Mouse (Mus musculus): ENCODE measurements at regions not wholly inside any gene's neighbourhood (a gene's known extent, or its start where the extent isn't known, plus 50 kb on each side); places are given as distances from the start of the nearest gene placed in this dataset.
A peak's percentile ranks its signal among the peaks of the same experiment; 100 is the strongest.

DNA sequence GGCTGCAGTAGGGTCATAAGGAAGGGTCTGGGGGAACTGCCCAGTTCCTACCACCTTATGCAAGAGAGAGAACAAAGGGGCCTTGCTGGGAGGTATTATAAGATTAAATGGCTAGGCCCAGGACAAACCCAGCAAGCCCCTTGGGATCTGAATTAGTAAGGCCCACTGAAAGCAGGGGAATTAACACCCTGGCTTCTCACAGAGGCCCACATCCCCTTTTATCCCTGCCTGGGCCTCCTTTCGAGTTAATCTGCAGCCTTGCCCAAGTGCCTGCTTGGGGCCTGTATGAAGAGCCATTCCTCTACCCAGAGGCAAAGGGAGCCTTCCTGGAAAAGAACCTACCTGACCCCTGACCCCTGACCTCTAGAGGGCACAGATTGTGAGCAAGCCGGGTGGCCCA lies 98.2 kb downstream of the Vegfa start:
- Histone ChIP-seq H3K27me3 (ENCODE audit: control insufficient read depth, insufficient read depth, low read length) (no peaks in the 10 kb centered on the region), H3K4me2 (no peak overlapping the region), H3K4me1 (ENCODE audit: control insufficient read depth, insufficient read depth, low read length) (peaks cover 18% of the 10 kb centered on the region), H3K27ac (ENCODE audit: low read depth, low read length) (no peak overlapping the region), H3K9me3 (ENCODE audit: control insufficient read depth, low read length) (no peaks in the 10 kb centered on the region), H3K9ac (ENCODE audit: low read length) (0 out of 2 replicates have a peak overlapping the region, but pooled peaks have one; percentile 27), H3K36me3 (ENCODE audit: control insufficient read depth, insufficient read depth, low read length) (no peaks in the 10 kb centered on the region), H3K4me3 (ENCODE audit: low read depth, low read length) (no peak overlapping the region)
- DNase-seq (ENCODE audit: low spot score, missing footprints) (peak; percentile 89), ATAC-seq (ENCODE audit: low FRiP score) (peak; percentile 54; the same call in 1 of the 2 replicates)
- 8% methylated on average over 2 of the region's 2 CpGs for WGBS

DNA sequence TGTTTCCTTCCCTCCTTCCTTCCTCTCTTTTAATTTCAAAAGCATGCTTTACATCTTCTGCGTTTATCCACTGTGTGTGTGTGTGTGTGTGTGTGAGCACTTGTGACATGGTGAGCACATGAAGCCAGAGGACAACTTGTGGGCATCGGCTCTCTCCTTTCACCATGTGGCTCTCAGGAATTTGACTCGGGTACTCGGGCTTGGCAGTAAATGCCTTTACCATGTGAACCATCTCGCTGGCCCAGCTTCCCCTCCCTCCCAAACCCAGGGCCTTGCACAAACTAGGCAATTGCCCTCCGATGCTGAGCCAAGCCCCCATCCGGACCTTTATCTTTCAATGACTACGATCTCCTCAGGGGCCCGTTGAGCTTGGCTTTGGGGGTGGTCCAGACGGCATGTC lies 99.1 kb downstream of the Vegfa start:
- Histone ChIP-seq H3K27me3 (ENCODE audit: control insufficient read depth, insufficient read depth, low read length) (no peaks in the 10 kb centered on the region), H3K27ac (ENCODE audit: low read depth, low read length) (no peak overlapping the region), H3K4me2 (no peak overlapping the region), H3K4me1 (ENCODE audit: control insufficient read depth, insufficient read depth, low read length) (peaks cover 18% of the 10 kb centered on the region), H3K9me3 (ENCODE audit: control insufficient read depth, low read length) (no peaks in the 10 kb centered on the region), H3K36me3 (ENCODE audit: control insufficient read depth, insufficient read depth, low read length) (no peaks in the 10 kb centered on the region), H3K4me3 (ENCODE audit: low read depth, low read length) (no peak overlapping the region), H3K9ac (ENCODE audit: low read length) (no peak overlapping the region)
- ATAC-seq (ENCODE audit: low FRiP score), result no peak
- DNase-seq (ENCODE audit: low spot score, missing footprints), result peak; percentile 84
- 30% methylated on average over 10 of the region's 10 CpGs for WGBS

DNA sequence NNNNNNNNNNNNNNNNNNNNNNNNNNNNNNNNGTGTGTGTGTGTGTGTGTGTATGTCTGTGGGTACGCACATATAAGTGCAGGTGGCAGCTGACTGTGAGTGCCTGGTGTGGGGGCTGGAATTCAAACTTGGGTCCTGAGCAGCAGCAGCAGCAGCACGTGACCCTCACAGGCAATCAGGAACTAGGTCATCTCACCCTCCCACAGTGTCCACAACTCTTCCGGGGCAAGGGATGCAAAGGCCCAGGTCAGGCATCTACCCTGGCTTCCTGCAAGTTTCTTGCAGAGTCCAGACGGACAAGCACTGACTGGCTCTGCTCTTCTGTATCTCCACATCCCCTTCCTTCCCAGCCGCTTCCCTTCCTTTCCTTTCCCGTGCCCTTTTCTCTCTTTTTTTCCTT lies 99.6 kb downstream of the Vegfa start:
- no peak overlapping the region for H3K27ac ChIP-seq (ENCODE audit: low read depth, low read length)

DNA sequence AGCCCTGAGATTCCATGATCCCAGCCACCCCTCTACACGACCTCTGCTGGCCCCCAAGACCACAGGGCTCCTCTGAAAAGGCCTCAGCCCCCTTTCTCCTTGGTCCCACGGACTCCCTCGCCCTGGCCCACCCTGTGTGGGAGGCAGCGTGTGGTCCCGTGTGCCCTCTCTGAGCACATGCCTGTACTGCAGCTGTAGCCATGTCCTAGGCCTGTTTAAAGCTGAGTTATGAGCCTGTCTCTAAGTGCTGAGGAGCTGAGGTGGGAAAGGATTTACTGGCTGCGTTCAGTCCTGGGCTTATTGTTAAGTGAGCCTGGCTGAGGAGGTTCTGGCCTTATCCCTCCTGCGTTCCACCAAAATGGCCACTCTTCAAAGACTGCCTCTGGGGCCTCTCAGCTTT lies 102.6 kb downstream of the Vegfa start:
- Histone ChIP-seq H3K4me2 (no peak overlapping the region), H3K9ac (ENCODE audit: low read length) (no peak overlapping the region), H3K9me3 (ENCODE audit: control insufficient read depth, low read length) (no peaks in the 10 kb centered on the region), H3K4me1 (ENCODE audit: control insufficient read depth, insufficient read depth, low read length) (peaks cover 16% of the 10 kb centered on the region), H3K27me3 (ENCODE audit: control insufficient read depth, insufficient read depth, low read length) (no peaks in the 10 kb centered on the region), H3K27ac (ENCODE audit: low read depth, low read length) (no peak overlapping the region), H3K4me3 (ENCODE audit: low read depth, low read length) (no peak overlapping the region), H3K36me3 (ENCODE audit: control insufficient read depth, insufficient read depth, low read length) (no peaks in the 10 kb centered on the region)
- WGBS, result 70% methylated on average over 7 of the region's 7 CpGs
- DNase-seq (ENCODE audit: low spot score, missing footprints) (no peak), ATAC-seq (ENCODE audit: low FRiP score) (no peak)

More for the DNA sequence above, 99.6 kb downstream of the Vegfa start:
- H3K36me3 ChIP-seq (ENCODE audit: control insufficient read depth, insufficient read depth, low read length), result no peaks in the 10 kb centered on the region
- no peaks in the 10 kb centered on the region for H3K9me3 ChIP-seq (ENCODE audit: control insufficient read depth, low read length)
- peak; percentile 87 for DNase-seq (ENCODE audit: low spot score, missing footprints)
- 62% methylated on average over 6 of the region's 6 CpGs for WGBS
- ATAC-seq (ENCODE audit: low FRiP score), result no peak
- H3K4me2 ChIP-seq, result no peak overlapping the region
- H3K27me3 ChIP-seq (ENCODE audit: control insufficient read depth, insufficient read depth, low read length), result no peaks in the 10 kb centered on the region
- no peak overlapping the region for H3K4me3 ChIP-seq (ENCODE audit: low read depth, low read length)
- H3K4me1 ChIP-seq (ENCODE audit: control insufficient read depth, insufficient read depth, low read length), result peaks cover 18% of the 10 kb centered on the region
- H3K9ac ChIP-seq (ENCODE audit: low read length), result no peak overlapping the region

DNA sequence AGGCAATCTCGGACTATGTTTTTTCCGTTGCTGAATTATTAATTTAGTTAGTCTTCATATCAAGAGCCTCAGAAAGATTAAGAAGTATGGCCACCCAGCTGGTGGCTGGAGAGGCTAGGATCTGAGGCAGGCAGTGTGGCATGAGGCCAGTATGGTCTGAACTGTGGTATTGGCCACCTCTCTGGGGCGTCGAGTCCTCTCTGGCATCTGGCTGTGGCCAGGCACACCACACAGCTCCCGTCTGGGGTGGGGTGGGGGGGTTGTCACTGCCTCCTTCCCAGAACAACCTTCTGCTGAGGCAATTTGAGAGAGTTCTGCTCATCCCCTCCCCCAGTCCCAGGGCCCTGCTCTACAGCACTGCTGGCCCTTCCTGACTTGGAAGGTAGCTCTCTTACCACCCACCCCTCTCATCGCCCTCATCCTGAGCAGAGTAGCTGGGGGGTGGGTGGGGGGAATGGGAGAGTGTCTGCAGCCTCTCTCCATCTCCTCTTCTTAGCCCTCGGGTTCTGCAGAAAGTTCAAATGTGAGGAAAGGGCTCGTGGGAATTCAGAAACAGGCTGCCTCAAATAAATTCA lies 103.2 kb downstream of the Vegfa start:
- Histone ChIP-seq H3K4me2 (no peak overlapping the region), H3K9me3 (ENCODE audit: control insufficient read depth, low read length) (no peaks in the 10 kb centered on the region), H3K4me1 (ENCODE audit: control insufficient read depth, insufficient read depth, low read length) (peaks cover 12% of the 10 kb centered on the region), H3K27me3 (ENCODE audit: control insufficient read depth, insufficient read depth, low read length) (no peaks in the 10 kb centered on the region), H3K27ac (ENCODE audit: low read depth, low read length) (no peak overlapping the region), H3K36me3 (ENCODE audit: control insufficient read depth, insufficient read depth, low read length) (no peaks in the 10 kb centered on the region), H3K9ac (ENCODE audit: low read length) (no peak overlapping the region), H3K4me3 (ENCODE audit: low read depth, low read length) (no peak overlapping the region)
- DNase-seq (ENCODE audit: low spot score, missing footprints), result peak; percentile 14
- 74% methylated on average over 8 of the region's 8 CpGs for WGBS
- no peak for ATAC-seq (ENCODE audit: low FRiP score)

DNA sequence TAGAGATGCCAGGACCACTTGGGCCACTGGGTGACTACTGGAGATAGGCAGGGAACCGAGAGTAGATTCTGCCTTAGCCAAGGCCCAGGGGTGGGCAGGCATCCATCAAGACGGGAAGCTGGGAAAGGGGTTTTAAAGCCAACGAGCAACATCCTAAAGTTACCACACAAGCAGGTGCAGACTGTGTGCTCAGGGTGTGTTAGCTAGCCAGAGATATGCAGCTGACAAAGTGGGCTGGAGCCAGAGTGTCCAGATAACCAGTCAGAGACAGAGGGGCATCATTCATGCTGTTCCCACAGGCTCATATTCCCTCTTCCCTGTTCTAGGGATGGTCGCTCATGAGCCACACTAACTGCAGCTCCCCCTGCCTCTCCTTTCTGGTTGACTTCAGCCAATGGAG lies 104.2 kb downstream of the Vegfa start:
- WGBS, result 81% methylated on average over 4 of the region's 4 CpGs
- no peaks in the 10 kb centered on the region for H3K27me3 ChIP-seq (ENCODE audit: control insufficient read depth, insufficient read depth, low read length)

DNA sequence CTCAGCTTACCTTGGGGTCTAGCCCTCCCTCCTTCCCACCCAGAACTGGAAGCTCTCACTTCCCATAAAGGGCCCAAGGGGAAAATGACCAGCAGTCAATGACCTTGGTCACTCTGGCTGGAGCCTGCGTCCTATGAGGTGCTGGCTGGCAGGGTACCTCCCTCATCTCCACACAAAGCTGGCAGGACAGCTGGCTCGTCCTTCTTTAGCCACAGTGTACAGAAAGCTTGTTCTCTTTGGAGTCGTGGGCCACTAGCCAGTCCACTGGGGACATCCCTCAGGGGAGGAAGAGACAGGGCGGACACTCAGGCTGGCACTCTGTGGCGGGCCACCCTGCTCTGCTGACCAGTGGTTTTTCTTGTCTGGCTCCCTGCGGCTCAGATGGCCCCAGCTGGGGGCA lies 106.3 kb downstream of the Vegfa start:
- Histone ChIP-seq H3K4me1 (ENCODE audit: control insufficient read depth, insufficient read depth, low read length) (no peaks in the 10 kb centered on the region; the same call in 1 of the 2 replicates), H3K9ac (ENCODE audit: low read length) (no peak overlapping the region), H3K36me3 (ENCODE audit: control insufficient read depth, insufficient read depth, low read length) (no peaks in the 10 kb centered on the region), H3K4me3 (ENCODE audit: low read depth, low read length) (no peak overlapping the region), H3K27me3 (ENCODE audit: control insufficient read depth, insufficient read depth, low read length) (no peaks in the 10 kb centered on the region), H3K9me3 (ENCODE audit: control insufficient read depth, low read length) (no peaks in the 10 kb centered on the region), H3K4me2 (no peak overlapping the region), H3K27ac (ENCODE audit: low read depth, low read length) (no peak overlapping the region)
- 57% methylated on average over 6 of the region's 6 CpGs for WGBS
- ATAC-seq (ENCODE audit: low FRiP score), result no peak
- DNase-seq (ENCODE audit: low spot score, missing footprints), result no peak

More for the DNA sequence above, 104.2 kb downstream of the Vegfa start:
- H3K4me1 ChIP-seq (ENCODE audit: control insufficient read depth, insufficient read depth, low read length), result peaks cover 3% of the 10 kb centered on the region
- H3K36me3 ChIP-seq (ENCODE audit: control insufficient read depth, insufficient read depth, low read length), result no peaks in the 10 kb centered on the region
- H3K4me3 ChIP-seq (ENCODE audit: low read depth, low read length), result no peak overlapping the region
- no peak for ATAC-seq (ENCODE audit: low FRiP score)
- H3K4me2 ChIP-seq, result no peak overlapping the region
- no peak overlapping the region for H3K9ac ChIP-seq (ENCODE audit: low read length)
- no peak overlapping the region for H3K27ac ChIP-seq (ENCODE audit: low read depth, low read length)
- no peaks in the 10 kb centered on the region for H3K9me3 ChIP-seq (ENCODE audit: control insufficient read depth, low read length)
- DNase-seq (ENCODE audit: low spot score, missing footprints), result peak; percentile 39

DNA sequence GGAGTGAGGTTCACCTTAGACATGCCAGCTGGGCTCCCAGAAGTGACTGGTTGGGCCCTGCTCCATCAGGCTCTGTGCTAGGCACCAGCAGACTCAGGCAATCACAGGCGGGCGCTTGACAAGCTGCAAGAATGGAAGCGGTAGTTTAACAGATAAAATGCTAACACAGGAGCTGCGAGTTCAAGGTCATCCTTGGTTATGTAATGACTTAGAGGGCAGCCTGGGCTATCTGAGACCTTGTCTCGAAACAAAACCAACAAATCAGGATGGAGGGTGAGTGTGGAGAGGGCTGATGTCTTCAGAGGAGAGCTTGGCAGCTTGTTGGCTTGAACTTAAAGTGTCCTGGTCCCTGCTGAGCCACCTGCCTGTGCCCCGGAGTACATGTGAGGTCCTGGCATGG lies 107.6 kb downstream of the Vegfa start:
- peak; percentile 60 for DNase-seq (ENCODE audit: low spot score, missing footprints)
- no peak overlapping the region for H3K4me2 ChIP-seq
- WGBS, result 90% methylated on average over 6 of the region's 6 CpGs
- no peak overlapping the region for H3K27ac ChIP-seq (ENCODE audit: low read depth, low read length)
- no peak for ATAC-seq (ENCODE audit: low FRiP score)
- H3K4me1 ChIP-seq (ENCODE audit: control insufficient read depth, insufficient read depth, low read length), result 0 out of 2 replicates have a peak, but pooled peaks cover 3% of the 10 kb centered on the region
- no peaks in the 10 kb centered on the region for H3K36me3 ChIP-seq (ENCODE audit: control insufficient read depth, insufficient read depth, low read length)
- no peak overlapping the region for H3K4me3 ChIP-seq (ENCODE audit: low read depth, low read length)
- no peak overlapping the region for H3K9ac ChIP-seq (ENCODE audit: low read length)
- no peaks in the 10 kb centered on the region for H3K27me3 ChIP-seq (ENCODE audit: control insufficient read depth, insufficient read depth, low read length)
- H3K9me3 ChIP-seq (ENCODE audit: control insufficient read depth, low read length), result no peaks in the 10 kb centered on the region

DNA sequence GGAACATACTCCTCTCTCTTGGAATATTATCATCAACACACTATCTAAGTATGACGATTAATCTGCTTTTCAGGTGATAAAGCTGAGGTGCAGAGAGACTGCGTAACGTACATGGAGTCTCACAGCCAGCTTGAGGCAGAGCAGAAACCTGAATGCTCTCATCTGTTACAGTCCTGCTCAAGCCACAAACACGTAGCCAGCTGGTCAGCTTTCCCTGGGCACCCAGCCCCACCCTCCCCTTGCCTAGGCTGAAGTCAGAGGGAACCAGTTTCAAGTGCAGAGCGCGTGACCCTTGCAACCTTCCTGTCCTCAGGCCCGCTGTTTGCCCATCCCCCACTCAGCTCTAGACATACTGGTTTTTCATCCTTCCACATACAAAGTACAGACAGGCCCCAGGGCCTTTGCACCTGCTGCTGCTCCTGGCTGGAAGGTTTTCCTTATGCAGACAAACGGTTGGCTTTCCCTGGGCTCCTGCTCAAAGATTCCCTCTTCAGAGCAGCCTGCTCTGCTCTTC lies 108.9 kb downstream of the Vegfa start:
- 81% methylated on average over 8 of the region's 8 CpGs for WGBS
- DNase-seq (ENCODE audit: low spot score, missing footprints), result peak; percentile 37
- no peak overlapping the region for H3K4me2 ChIP-seq
- H3K27ac ChIP-seq (ENCODE audit: low read depth, low read length), result no peak overlapping the region
- no peaks in the 10 kb centered on the region for H3K27me3 ChIP-seq (ENCODE audit: control insufficient read depth, insufficient read depth, low read length)
- no peak for ATAC-seq (ENCODE audit: low FRiP score)
- H3K36me3 ChIP-seq (ENCODE audit: control insufficient read depth, insufficient read depth, low read length), result no peaks in the 10 kb centered on the region
- H3K4me1 ChIP-seq (ENCODE audit: control insufficient read depth, insufficient read depth, low read length), result 0 out of 2 replicates have a peak, but pooled peaks cover 3% of the 10 kb centered on the region
- H3K9ac ChIP-seq (ENCODE audit: low read length), result no peak overlapping the region
- H3K4me3 ChIP-seq (ENCODE audit: low read depth, low read length), result no peak overlapping the region
- H3K9me3 ChIP-seq (ENCODE audit: control insufficient read depth, low read length), result no peaks in the 10 kb centered on the region
